Mouse (Mus musculus): ENCODE data around the gene Hoxb13. TPM values are rescaled to one million over a fixed set of nuclear protein-coding genes. Genes with fewer than 3 reads are reported as not detected.

Hoxb13 gene
- total RNA-seq, 2 experiments from 2014 or later: not detected

Other genes starting within 250 kb of the Hoxb13 start
- 1 to 10 TPM; 2.1 to 4.7 TPM for gene Igf2bp1, start 188.4 kb upstream of the Hoxb13 start, total RNA-seq (2021)
- not detected for gene Gip, start 169.8 kb upstream of the Hoxb13 start, total RNA-seq (2021)
- gene Snf8, start 159.4 kb upstream of the Hoxb13 start, total RNA-seq (2021): 10 to 100 TPM; 85.8 to 89.6 TPM
- gene Ube2z, start 128.9 kb upstream of the Hoxb13 start, total RNA-seq (2021): 10 to 100 TPM; 53.4 to 56.4 TPM
- gene Atp5g1, start 118.6 kb upstream of the Hoxb13 start, total RNA-seq (2021): 100 to 1,000 TPM; 268 to 316 TPM
- not detected for gene Calcoco2, start 82.4 kb upstream of the Hoxb13 start, total RNA-seq (2021)
- not detected for gene Ttll6, start 60.5 kb upstream of the Hoxb13 start, total RNA-seq (2021)
- gene Hoxb9, start 77.1 kb downstream of the Hoxb13 start, total RNA-seq (2021): 100 to 1,000 TPM; 225 to 357 TPM
- 10 to 100 TPM; 59.4 to 80.5 TPM for gene Hoxb8, start 87.6 kb downstream of the Hoxb13 start, total RNA-seq (2021)
- 10 to 100 TPM; 35.5 to 49.8 TPM for gene Hoxb7, start 92.3 kb downstream of the Hoxb13 start, total RNA-seq (2021)
- gene Hoxb6, start 98.2 kb downstream of the Hoxb13 start, total RNA-seq (2021): 10 to 100 TPM; 43.9 to 62.2 TPM
- 10 to 100 TPM; 16.1 to 27.0 TPM for gene Hoxb5, start 109.0 kb downstream of the Hoxb13 start, total RNA-seq (2021)
- gene Hoxb4, start 124.0 kb downstream of the Hoxb13 start, total RNA-seq (2021): 10 to 100 TPM; 15.6 to 20.9 TPM
- gene Hoxb3, start 129.0 kb downstream of the Hoxb13 start, total RNA-seq (2021): 10 to 100 TPM; 15.7 to 20.2 TPM
- gene Hoxb2, start 156.2 kb downstream of the Hoxb13 start, total RNA-seq (2021): 10 to 100 TPM; 20.0 to 21.8 TPM
- gene Hoxb1, start 171.4 kb downstream of the Hoxb13 start, total RNA-seq (2021): not detected